Mouse (Mus musculus): ENCODE data around the gene Negr1.

DNA sequence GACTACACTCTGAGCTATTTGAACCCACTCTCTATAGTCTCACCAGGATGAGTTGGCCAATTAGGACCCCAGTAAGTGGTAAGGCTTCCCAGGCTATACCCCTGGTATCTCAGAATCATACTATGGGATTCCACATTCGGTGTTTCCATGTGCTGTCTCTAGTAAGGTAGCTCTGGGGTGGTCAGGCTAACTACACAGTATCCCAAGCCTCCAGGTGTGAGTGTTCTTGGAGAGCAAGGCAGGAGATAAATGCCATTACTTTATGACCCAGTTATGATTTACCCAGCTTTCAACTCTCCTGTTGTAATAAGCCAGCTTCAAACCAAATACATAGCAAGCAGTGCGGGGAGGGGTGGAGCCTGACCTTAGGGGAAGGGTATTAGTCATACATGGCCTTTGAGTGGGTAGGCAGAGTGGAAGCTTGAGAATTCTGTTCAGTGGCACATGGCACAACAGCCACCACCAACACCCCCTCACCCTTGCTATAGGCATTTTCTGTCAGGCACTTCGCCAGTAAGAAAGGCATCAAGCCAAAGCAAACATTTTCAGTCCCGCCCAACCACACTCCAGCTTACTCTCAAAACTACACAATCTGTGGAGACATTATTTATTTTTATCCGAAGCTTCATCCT, 437.7 kb downstream of the Negr1 start:
- TF ChIP-seq CTCF (IDR thresholded peaks at IDR 0.05; ENCODE audit: control insufficient read depth, insufficient read depth, insufficient read length) (no peak), MYOG (IDR thresholded peaks at IDR 0.05; ENCODE audit: control insufficient read depth, extremely low read depth, insufficient read length) (no peak), FOSL1 (IDR thresholded peaks at IDR 0.05; ENCODE audit: insufficient read depth, low read length, poor library complexity, severe bottlenecking) (no peak)
